Mouse (Mus musculus): ENCODE results near the gene Pnpla5. TPM values are rescaled to one million over a fixed set of nuclear protein-coding genes. Genes with fewer than 3 reads are reported as not detected.

Pnpla5 gene
- polyA plus RNA-seq, 1 experiment from 2014 or later, result not detected

DNA sequence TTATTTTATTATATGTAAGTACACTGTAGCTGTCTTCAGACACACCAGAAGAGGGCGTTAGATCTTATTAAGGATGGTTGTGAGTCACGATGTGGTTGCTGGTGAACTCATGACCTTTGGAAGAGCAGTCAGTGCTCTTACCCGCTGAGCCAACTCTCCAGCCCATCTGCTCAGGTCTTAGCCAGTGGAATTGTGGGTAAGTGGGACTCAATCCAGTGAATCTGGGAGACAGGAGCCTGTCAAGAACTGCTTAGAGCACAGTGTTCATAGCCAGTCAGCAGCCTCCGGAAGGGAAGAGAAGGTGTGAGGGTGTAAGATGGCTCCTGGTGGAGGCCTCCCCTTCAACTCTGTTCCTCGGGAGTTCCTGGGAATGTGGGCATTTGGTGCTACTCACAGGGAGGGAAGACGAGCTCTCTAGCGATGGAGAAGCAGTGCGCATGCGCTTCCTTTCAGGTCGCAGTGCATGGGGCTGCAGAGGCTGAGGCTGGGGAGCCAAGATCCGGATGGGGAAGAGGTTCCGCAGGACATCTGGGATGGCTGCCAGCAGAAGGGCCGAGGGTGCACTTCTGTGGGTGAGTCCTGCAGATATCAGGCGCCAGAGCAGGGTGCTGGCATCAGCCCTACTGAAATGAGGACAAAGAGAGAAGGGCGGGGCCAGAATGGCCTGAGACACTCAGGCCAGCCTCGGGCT is 8.3 kb upstream of the Pnpla5 start:
- WGBS, result 52% methylated on average over 16 of the region's 16 CpGs
- no peak overlapping the region for H3K4me3 ChIP-seq (ENCODE audit: low read depth, low read length)
- no peak for ATAC-seq (ENCODE audit: insufficient number of reproducible peaks, insufficient read depth, low FRiP score, low read depth)
- no peaks in the 10 kb centered on the region for H3K27me3 ChIP-seq (ENCODE audit: control insufficient read depth, insufficient read depth, low read length)
- H3K36me3 ChIP-seq (ENCODE audit: control insufficient read depth, insufficient read depth, low read length), result no peaks in the 10 kb centered on the region
- H3K9ac ChIP-seq (replicated peaks; ENCODE audit: low read depth, low read length), result no peak overlapping the region
- no peak overlapping the region for H3K4me2 ChIP-seq (replicated peaks; ENCODE audit: low read depth, low read length)
- H3K9me3 ChIP-seq (ENCODE audit: control insufficient read depth, low read depth, low read length), result no peaks in the 10 kb centered on the region
- H3K27ac ChIP-seq (ENCODE audit: low read length), result no peak overlapping the region
- H3K4me1 ChIP-seq (ENCODE audit: control insufficient read depth, insufficient read depth, low read length), result no peaks in the 10 kb centered on the region

GRCm38 (mm10) chr15:84126871-84127270 is 3.9 kb upstream of the Pnpla5 start:
- Histone ChIP-seq H3K9ac (replicated peaks; ENCODE audit: low read depth, low read length) (no peak overlapping the region), H3K36me3 (ENCODE audit: control insufficient read depth, insufficient read depth, low read length) (no peaks in the 10 kb centered on the region), H3K9me3 (ENCODE audit: control insufficient read depth, low read depth, low read length) (no peaks in the 10 kb centered on the region), H3K4me1 (ENCODE audit: control insufficient read depth, insufficient read depth, low read length) (no peaks in the 10 kb centered on the region), H3K27ac (ENCODE audit: low read length) (no peak overlapping the region), H3K27me3 (ENCODE audit: control insufficient read depth, insufficient read depth, low read length) (no peaks in the 10 kb centered on the region), H3K4me3 (ENCODE audit: low read depth, low read length) (no peak overlapping the region), H3K4me2 (replicated peaks; ENCODE audit: low read depth, low read length) (no peak overlapping the region)
- no peak for ATAC-seq (ENCODE audit: insufficient number of reproducible peaks, insufficient read depth, low FRiP score, low read depth)
- WGBS, result 34% methylated on average over 5 of the region's 5 CpGs

DNA sequence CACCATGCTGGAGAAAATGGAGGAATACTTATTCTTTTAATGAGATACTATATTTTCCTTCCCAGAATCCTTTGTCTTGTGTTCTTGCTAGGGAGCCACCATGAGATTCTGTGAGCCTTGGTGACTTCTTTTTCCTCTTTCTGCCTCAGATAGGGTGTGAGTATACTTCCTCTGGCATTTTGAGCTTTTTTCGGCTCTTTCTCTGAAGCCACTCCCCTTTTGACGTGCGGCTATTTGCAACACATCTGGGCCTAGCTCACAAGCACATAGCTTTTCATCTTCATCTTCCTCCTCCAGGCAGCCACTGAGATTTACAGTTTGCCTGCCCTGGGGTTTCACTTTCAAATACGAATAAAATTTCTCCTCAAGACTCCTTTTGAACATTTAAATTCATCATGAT is 3.5 kb upstream of the Pnpla5 start:
- no peak overlapping the region for H3K4me2 ChIP-seq (replicated peaks; ENCODE audit: low read depth, low read length)
- no peak for ATAC-seq (ENCODE audit: insufficient number of reproducible peaks, insufficient read depth, low FRiP score, low read depth)
- H3K36me3 ChIP-seq (ENCODE audit: control insufficient read depth, insufficient read depth, low read length), result no peaks in the 10 kb centered on the region
- no peaks in the 10 kb centered on the region for H3K27me3 ChIP-seq (ENCODE audit: control insufficient read depth, insufficient read depth, low read length)
- 68% methylated on average over 4 of the region's 4 CpGs for WGBS
- no peaks in the 10 kb centered on the region for H3K9me3 ChIP-seq (ENCODE audit: control insufficient read depth, low read depth, low read length)
- H3K4me3 ChIP-seq (ENCODE audit: low read depth, low read length), result no peak overlapping the region
- no peaks in the 10 kb centered on the region for H3K4me1 ChIP-seq (ENCODE audit: control insufficient read depth, insufficient read depth, low read length)
- no peak overlapping the region for H3K27ac ChIP-seq (ENCODE audit: low read length)
- H3K9ac ChIP-seq (replicated peaks; ENCODE audit: low read depth, low read length), result no peak overlapping the region

DNA sequence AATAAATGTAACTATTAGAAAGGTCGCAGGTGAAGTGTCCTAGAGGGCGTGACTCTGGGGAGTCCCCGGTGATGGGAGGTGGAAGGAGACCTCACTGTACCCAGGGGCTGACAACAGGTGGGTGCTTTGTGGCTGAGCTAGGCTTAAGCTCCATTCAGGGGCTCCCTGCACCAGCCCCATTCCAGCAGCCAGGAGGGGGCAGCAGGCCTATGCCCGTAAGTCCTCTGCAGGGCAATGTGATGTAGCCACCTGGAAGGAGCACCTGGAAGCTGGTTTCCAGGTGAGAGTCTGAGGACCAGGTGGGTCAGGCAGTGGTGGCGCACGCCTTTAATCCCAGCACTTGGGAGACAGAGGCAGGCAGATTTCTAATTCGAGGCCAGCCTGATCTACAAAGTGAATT is 1.1 kb upstream of the Pnpla5 start:
- no peaks in the 10 kb centered on the region for H3K27me3 ChIP-seq (ENCODE audit: control insufficient read depth, insufficient read depth, low read length)
- no peak overlapping the region for H3K4me2 ChIP-seq (replicated peaks; ENCODE audit: low read depth, low read length)
- WGBS, result 55% methylated on average over 7 of the region's 7 CpGs
- no peak overlapping the region for H3K27ac ChIP-seq (ENCODE audit: low read length)
- ATAC-seq (ENCODE audit: insufficient number of reproducible peaks, insufficient read depth, low FRiP score, low read depth), result no peak
- no peaks in the 10 kb centered on the region for H3K36me3 ChIP-seq (ENCODE audit: control insufficient read depth, insufficient read depth, low read length)
- no peaks in the 10 kb centered on the region for H3K4me1 ChIP-seq (ENCODE audit: control insufficient read depth, insufficient read depth, low read length)
- H3K9ac ChIP-seq (replicated peaks; ENCODE audit: low read depth, low read length), result no peak overlapping the region
- H3K9me3 ChIP-seq (ENCODE audit: control insufficient read depth, low read depth, low read length), result no peaks in the 10 kb centered on the region
- H3K4me3 ChIP-seq (ENCODE audit: low read depth, low read length), result no peak overlapping the region

DNA sequence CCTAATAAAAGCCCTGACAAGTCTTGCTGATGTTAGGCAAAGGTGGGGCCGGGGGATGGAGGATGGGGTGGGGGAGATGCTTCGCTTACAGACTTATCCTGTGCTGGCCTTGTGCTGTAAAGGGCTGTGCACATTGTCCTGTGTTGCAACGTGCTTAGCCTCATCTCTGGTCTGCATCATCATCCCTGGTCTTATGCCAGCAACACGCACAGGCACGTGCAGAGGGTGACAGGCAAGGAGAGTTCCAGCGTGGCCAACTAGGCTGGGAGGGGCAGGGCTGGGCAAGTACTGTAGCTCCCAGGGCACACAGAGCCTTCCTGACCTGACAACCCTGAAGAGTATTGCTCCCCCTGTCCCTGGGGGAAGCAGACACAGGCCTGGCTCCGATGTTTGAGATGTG is 1.9 kb downstream of the Pnpla5 start:
- no peak for ATAC-seq (ENCODE audit: insufficient number of reproducible peaks, insufficient read depth, low FRiP score, low read depth)
- H3K36me3 ChIP-seq (ENCODE audit: control insufficient read depth, insufficient read depth, low read length), result no peaks in the 10 kb centered on the region
- no peaks in the 10 kb centered on the region for H3K9me3 ChIP-seq (ENCODE audit: control insufficient read depth, low read depth, low read length)
- no peak overlapping the region for H3K27ac ChIP-seq (ENCODE audit: low read length)
- no peaks in the 10 kb centered on the region for H3K4me1 ChIP-seq (ENCODE audit: control insufficient read depth, insufficient read depth, low read length)
- 70% methylated on average over 7 of the region's 7 CpGs for WGBS
- no peak overlapping the region for H3K9ac ChIP-seq (replicated peaks; ENCODE audit: low read depth, low read length)
- H3K27me3 ChIP-seq (ENCODE audit: control insufficient read depth, insufficient read depth, low read length), result no peaks in the 10 kb centered on the region
- H3K4me2 ChIP-seq (replicated peaks; ENCODE audit: low read depth, low read length), result no peak overlapping the region
- no peak overlapping the region for H3K4me3 ChIP-seq (ENCODE audit: low read depth, low read length)

DNA sequence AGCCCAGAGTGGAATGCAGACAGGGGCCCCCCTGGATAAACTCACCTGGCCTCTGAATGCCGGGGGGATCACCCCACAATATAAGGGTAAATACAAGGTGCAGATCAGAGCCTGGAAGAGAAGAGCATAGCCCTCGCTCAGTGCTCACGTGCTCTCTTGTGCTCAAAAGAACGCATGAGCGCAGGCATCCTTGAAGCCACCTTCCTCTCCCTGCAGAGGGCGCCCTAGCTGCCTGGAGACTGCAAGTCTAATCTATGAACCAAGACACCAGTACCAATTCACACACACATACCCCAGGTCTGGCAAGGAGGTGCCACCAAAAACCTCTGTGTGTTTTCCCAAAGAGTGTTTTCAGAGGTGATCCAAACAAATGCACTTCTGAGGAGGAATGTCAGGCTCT is 2.4 kb downstream of the Pnpla5 start:
- Histone ChIP-seq H3K9me3 (ENCODE audit: control insufficient read depth, low read depth, low read length) (no peaks in the 10 kb centered on the region), H3K9ac (replicated peaks; ENCODE audit: low read depth, low read length) (no peak overlapping the region), H3K27ac (ENCODE audit: low read length) (no peak overlapping the region), H3K36me3 (ENCODE audit: control insufficient read depth, insufficient read depth, low read length) (no peaks in the 10 kb centered on the region), H3K27me3 (ENCODE audit: control insufficient read depth, insufficient read depth, low read length) (no peaks in the 10 kb centered on the region), H3K4me3 (ENCODE audit: low read depth, low read length) (no peak overlapping the region), H3K4me1 (ENCODE audit: control insufficient read depth, insufficient read depth, low read length) (no peaks in the 10 kb centered on the region), H3K4me2 (replicated peaks; ENCODE audit: low read depth, low read length) (no peak overlapping the region)
- ATAC-seq (ENCODE audit: insufficient number of reproducible peaks, insufficient read depth, low FRiP score, low read depth), result no peak
- 26% methylated on average over 6 of the region's 6 CpGs for WGBS

GRCm38 (mm10) chr15:84116466-84116865 is 6.5 kb downstream of the Pnpla5 start:
- Histone ChIP-seq H3K27me3 (ENCODE audit: control insufficient read depth, insufficient read depth, low read length) (no peaks in the 10 kb centered on the region), H3K36me3 (ENCODE audit: control insufficient read depth, insufficient read depth, low read length) (no peaks in the 10 kb centered on the region), H3K9ac (replicated peaks; ENCODE audit: low read depth, low read length) (no peak overlapping the region), H3K4me3 (ENCODE audit: low read depth, low read length) (no peak overlapping the region), H3K4me1 (ENCODE audit: control insufficient read depth, insufficient read depth, low read length) (no peaks in the 10 kb centered on the region), H3K4me2 (replicated peaks; ENCODE audit: low read depth, low read length) (no peak overlapping the region), H3K9me3 (ENCODE audit: control insufficient read depth, low read depth, low read length) (no peaks in the 10 kb centered on the region), H3K27ac (ENCODE audit: low read length) (no peak overlapping the region)
- ATAC-seq (ENCODE audit: insufficient number of reproducible peaks, insufficient read depth, low FRiP score, low read depth), result no peak
- 78% methylated on average over 1 of the region's 1 CpGs for WGBS

- Histone ChIP-seq H3K9ac (replicated peaks; ENCODE audit: low read depth, low read length) (no peak overlapping the region), H3K9me3 (ENCODE audit: control insufficient read depth, low read depth, low read length) (no peaks in the 10 kb centered on the region), H3K4me1 (ENCODE audit: control insufficient read depth, insufficient read depth, low read length) (no peaks in the 10 kb centered on the region), H3K4me3 (ENCODE audit: low read depth, low read length) (no peak overlapping the region), H3K27ac (ENCODE audit: low read length) (no peak overlapping the region), H3K4me2 (replicated peaks; ENCODE audit: low read depth, low read length) (no peak overlapping the region), H3K27me3 (ENCODE audit: control insufficient read depth, insufficient read depth, low read length) (no peaks in the 10 kb centered on the region), H3K36me3 (ENCODE audit: control insufficient read depth, insufficient read depth, low read length) (no peaks in the 10 kb centered on the region)
- no peak for ATAC-seq (ENCODE audit: insufficient number of reproducible peaks, insufficient read depth, low FRiP score, low read depth)
- WGBS, result 48% methylated on average over 5 of the region's 5 CpGs
These were observed 7.2 kb downstream of the Pnpla5 start for GRCm38 (mm10) chr15:84115727-84116126.

GRCm38 (mm10) chr15:84113873-84114272 is 9.1 kb downstream of the Pnpla5 start:
- H3K4me3 ChIP-seq (ENCODE audit: low read depth, low read length), result no peak overlapping the region
- no peak overlapping the region for H3K4me2 ChIP-seq (replicated peaks; ENCODE audit: low read depth, low read length)
- no peak for ATAC-seq (ENCODE audit: insufficient number of reproducible peaks, insufficient read depth, low FRiP score, low read depth)
- no peaks in the 10 kb centered on the region for H3K27me3 ChIP-seq (ENCODE audit: control insufficient read depth, insufficient read depth, low read length)
- no peak overlapping the region for H3K9ac ChIP-seq (replicated peaks; ENCODE audit: low read depth, low read length)
- H3K36me3 ChIP-seq (ENCODE audit: control insufficient read depth, insufficient read depth, low read length), result no peaks in the 10 kb centered on the region
- WGBS, result 61% methylated on average over 6 of the region's 6 CpGs
- H3K27ac ChIP-seq (ENCODE audit: low read length), result no peak overlapping the region
- no peaks in the 10 kb centered on the region for H3K9me3 ChIP-seq (ENCODE audit: control insufficient read depth, low read depth, low read length)
- no peaks in the 10 kb centered on the region for H3K4me1 ChIP-seq (ENCODE audit: control insufficient read depth, insufficient read depth, low read length)
